Mouse (Mus musculus) heart, adult 2 months (tissue): ENCODE measurements at regions not wholly inside any gene's neighbourhood (a gene's known extent, or its start where the extent isn't known, plus 50 kb on each side); places are given as distances from the start of the nearest gene placed in this dataset.

Source experiments
- DNase-seq, 2 experiments: peaks; one replicate each; pipeline ENCODE4 v3.0.0; 2021
- H3K27ac ChIP-seq: fragments of 200-600 bp; 2 replicates; pipeline ENCODE4 v1.8.1; 2022
- H3K27me3 ChIP-seq: fragments of 200-500 bp; 2 replicates; pipeline ENCODE4 v1.6.1; 2012; ENCODE audit warnings: mild to moderate bottlenecking, low read length, inconsistent platforms, mixed read lengths; ENCODE audit not compliant: control insufficient read depth, insufficient read depth
- H3K36me3 ChIP-seq: fragments of 200-500 bp; 2 replicates; pipeline ENCODE4 v1.6.1; 2012; ENCODE audit warnings: low read length, inconsistent platforms; ENCODE audit not compliant: control insufficient read depth, insufficient read depth
- H3K4me1 ChIP-seq: fragments of 200-500 bp; 2 replicates; pipeline ENCODE4 v1.6.1; 2011; ENCODE audit warnings: low read length; ENCODE audit not compliant: control insufficient read depth, insufficient read depth
- H3K4me3 ChIP-seq: fragments of 200-600 bp; 2 replicates; pipeline ENCODE4 v1.8.1; 2022
- H3K79me2 ChIP-seq: fragments of 200-500 bp; replicated peaks from 2 replicates; pipeline ENCODE4 v1.6.1; 2012; ENCODE audit warnings: mild to moderate bottlenecking, inconsistent platforms, low read length, moderate library complexity, mixed read lengths; ENCODE audit not compliant: control insufficient read depth, insufficient read depth
- H3K9ac ChIP-seq: fragments of 200-500 bp; 2 replicates; pipeline ENCODE4 v1.6.1; 2012; ENCODE audit warnings: low read depth, mild to moderate bottlenecking, control low read depth, inconsistent platforms, low read length, mixed read lengths
- CTCF ChIP-seq: fragments of 200-600 bp; IDR thresholded peaks from 2 replicates; pipeline ENCODE4 v1.8.1; 2022; ENCODE audit warnings: antibody characterized with exemption, mild to moderate bottlenecking, moderate library complexity
- EP300 ChIP-seq: fragments of 200-500 bp; IDR thresholded peaks from 2 replicates; pipeline ENCODE4 v1.6.1; 2011; ENCODE audit warnings: low read depth, low read length, control low read depth; ENCODE audit not compliant: insufficient read depth
- POLR2A ChIP-seq: fragments of 200-500 bp; IDR thresholded peaks from 2 replicates; pipeline ENCODE4 v1.6.1; 2011; ENCODE audit warnings: mild to moderate bottlenecking, low read depth, low read length, control low read depth; ENCODE audit not compliant: insufficient read depth
- WGBS: fragments of 180-500 bp; shearing (Covaris S2); methylation state at CpG from one replicate; pipeline ENCODE4 v1.1.7; 2018; 5-methylcytosine and 5-hydroxymethylcytosine counted together
- intact Hi-C: fragments of 180-260 bp; cut with DNase I; formaldehyde crosslinking; loops from one replicate; pipeline ENCODE4 v1.15.1; 2025

DNA sequence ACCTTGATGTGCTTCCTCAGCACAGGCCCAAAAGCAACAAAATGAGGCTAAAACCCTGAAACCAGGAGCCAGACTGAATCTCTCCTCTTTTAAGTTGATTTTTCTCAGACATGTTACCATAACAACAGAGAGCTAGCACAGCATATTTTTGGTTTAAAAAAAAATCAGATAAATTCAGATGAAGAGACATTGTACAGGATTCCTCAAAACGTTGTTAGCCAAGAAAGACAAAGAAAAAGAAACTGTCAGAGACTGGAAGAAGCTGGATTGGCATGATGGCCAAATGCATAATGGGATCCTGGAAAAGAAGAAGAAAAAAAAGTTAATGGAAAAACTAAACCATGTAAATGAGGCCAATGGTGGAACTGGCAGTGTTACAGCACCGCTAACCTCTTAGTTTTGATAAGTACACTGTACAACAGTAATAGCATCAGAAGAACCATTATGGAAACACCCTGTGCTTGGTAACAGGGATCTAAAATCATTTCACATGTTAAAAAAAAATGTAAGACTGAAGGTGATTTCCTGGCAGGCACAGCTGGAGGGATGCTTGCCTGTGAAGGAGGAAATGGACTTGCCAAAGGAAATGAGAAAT, 529.7 kb upstream of the Arid1b start:
- intact Hi-C loops, result no loop called here
- TF ChIP-seq POLR2A, result no peak
- no peak for TF ChIP-seq CTCF
- TF ChIP-seq EP300, result no peak
- H3K36me3 ChIP-seq, result no peaks in the 10 kb centered on the region
- H3K27me3 ChIP-seq, result no peaks in the 10 kb centered on the region
- no peak overlapping the region for H3K9ac ChIP-seq
- no peak overlapping the region for H3K27ac ChIP-seq
- H3K4me3 ChIP-seq, result no peak overlapping the region
- 45% methylated on average over 2 of the region's 2 CpGs for WGBS
- H3K79me2 ChIP-seq, result no peaks in the 10 kb centered on the region
- H3K4me1 ChIP-seq, result no peaks in the 10 kb centered on the region
- DNase-seq, result no peak

GRCm38 (mm10) chr17:4465741-4466140, 528.4 kb upstream of the Arid1b start:
- WGBS, result 80% methylated on average over 6 of the region's 6 CpGs
- H3K4me1 ChIP-seq, result no peaks in the 10 kb centered on the region
- no peak for DNase-seq
- no peaks in the 10 kb centered on the region for H3K79me2 ChIP-seq
- no peaks in the 10 kb centered on the region for H3K27me3 ChIP-seq
- H3K36me3 ChIP-seq, result no peaks in the 10 kb centered on the region
- TF ChIP-seq EP300, result no peak
- intact Hi-C loops, result no loop called here
- H3K9ac ChIP-seq, result no peak overlapping the region
- H3K27ac ChIP-seq, result no peak overlapping the region
- no peak overlapping the region for H3K4me3 ChIP-seq

GRCm38 (mm10) chr17:4472412-4472811, 521.7 kb upstream of the Arid1b start:
- Histone ChIP-seq H3K27ac (no peak overlapping the region), H3K36me3 (no peaks in the 10 kb centered on the region), H3K27me3 (no peaks in the 10 kb centered on the region), H3K79me2 (no peaks in the 10 kb centered on the region), H3K9ac (no peak overlapping the region), H3K4me1 (no peaks in the 10 kb centered on the region), H3K4me3 (no peak overlapping the region)
- no peak for DNase-seq
- 77% methylated on average over 5 of the region's 5 CpGs for WGBS
- intact Hi-C loops, result no loop called here
- TF ChIP-seq CTCF (no peak), EP300 (no peak), POLR2A (no peak)

DNA sequence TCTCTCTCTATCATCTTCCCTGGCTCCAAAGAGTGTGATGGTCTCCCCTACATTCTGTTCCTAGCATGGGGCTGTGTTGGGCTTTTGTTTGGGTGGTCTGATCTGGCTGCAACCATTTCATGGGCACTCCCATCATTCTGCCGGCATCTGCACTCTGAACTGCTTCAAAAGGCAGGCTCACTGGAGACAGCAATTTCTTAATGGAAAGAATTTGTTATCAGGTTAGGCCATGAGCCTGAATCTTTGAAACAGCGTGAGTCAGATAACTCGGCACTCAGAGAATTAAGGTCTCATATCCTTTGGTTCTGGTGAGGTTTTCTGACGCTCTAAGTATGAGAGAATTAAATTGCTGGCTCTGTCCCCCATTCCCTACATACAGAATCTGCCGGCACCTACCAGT, 519.8 kb upstream of the Arid1b start:
- H3K79me2 ChIP-seq, result no peaks in the 10 kb centered on the region
- WGBS, result 49% methylated on average over 5 of the region's 5 CpGs
- H3K4me1 ChIP-seq, result no peaks in the 10 kb centered on the region

GRCm38 (mm10) chr17:4475665-4476064, 518.5 kb upstream of the Arid1b start:
- no peak for TF ChIP-seq CTCF
- TF ChIP-seq EP300, result no peak
- TF ChIP-seq POLR2A, result no peak
- DNase-seq, result no peak
- Histone ChIP-seq H3K27me3 (no peaks in the 10 kb centered on the region), H3K9ac (no peak overlapping the region), H3K36me3 (no peaks in the 10 kb centered on the region), H3K4me1 (no peaks in the 10 kb centered on the region), H3K4me3 (no peak overlapping the region), H3K27ac (no peak overlapping the region), H3K79me2 (no peaks in the 10 kb centered on the region)
- intact Hi-C loops, result no loop called here
- WGBS, result 83% methylated on average over 3 of the region's 3 CpGs

More for the DNA sequence above, 519.8 kb upstream of the Arid1b start:
- no peak for DNase-seq
- Histone ChIP-seq H3K9ac (no peak overlapping the region), H3K27ac (no peak overlapping the region), H3K27me3 (no peaks in the 10 kb centered on the region), H3K4me3 (no peak overlapping the region), H3K36me3 (no peaks in the 10 kb centered on the region)
- TF ChIP-seq CTCF (no peak), EP300 (no peak), POLR2A (no peak)
- intact Hi-C loops, result no loop called here

DNA sequence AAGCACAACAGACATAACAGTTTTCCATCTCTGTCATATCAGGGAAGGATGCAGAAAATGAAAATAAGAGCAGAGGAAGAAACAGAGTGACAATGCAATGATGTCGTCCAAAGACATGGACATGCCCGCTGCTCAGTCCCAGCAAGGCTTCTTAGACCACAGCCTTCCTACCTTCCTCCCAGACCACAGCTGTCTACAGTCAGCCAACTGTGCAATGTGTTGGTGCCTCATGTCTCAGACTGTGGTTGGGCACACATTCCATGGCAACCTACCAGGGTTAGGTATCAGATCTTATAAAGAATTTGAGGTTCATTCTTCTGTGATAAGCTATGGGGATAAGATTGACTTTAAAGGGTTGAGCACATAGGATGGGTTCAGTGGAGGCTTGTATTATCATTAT, 499.7 kb upstream of the Arid1b start:
- 71% methylated on average over 2 of the region's 2 CpGs for WGBS
- TF ChIP-seq EP300 (no peak), POLR2A (no peak), CTCF (no peak)
- intact Hi-C loops, result no loop called here

More for the DNA sequence above, 499.7 kb upstream of the Arid1b start:
- Histone ChIP-seq H3K79me2 (no peaks in the 10 kb centered on the region), H3K27me3 (no peaks in the 10 kb centered on the region), H3K4me3 (no peak overlapping the region), H3K27ac (no peak overlapping the region), H3K9ac (no peak overlapping the region), H3K4me1 (peaks cover 5% of the 10 kb centered on the region), H3K36me3 (no peaks in the 10 kb centered on the region; the same call in 1 of the 2 replicates)
- DNase-seq, result no peak
